Mouse (Mus musculus): ENCODE results near the gene Hunk.

GRCm38 (mm10) chr16:90360327-90360726 is 25.5 kb upstream of the Hunk start:
- TF ChIP-seq CTCF (IDR thresholded peaks at IDR 0.05) = no peak
- no peak for TF ChIP-seq POLR2A (IDR thresholded peaks at IDR 0.05; ENCODE audit: insufficient read depth, low read depth, low read length)
- TF ChIP-seq EP300 (IDR thresholded peaks at IDR 0.05; ENCODE audit: insufficient read depth, low read depth, low read length) = no peak
